ENCODE assay signal across 13 mouse cellular contexts in the genomic region with DNA sequence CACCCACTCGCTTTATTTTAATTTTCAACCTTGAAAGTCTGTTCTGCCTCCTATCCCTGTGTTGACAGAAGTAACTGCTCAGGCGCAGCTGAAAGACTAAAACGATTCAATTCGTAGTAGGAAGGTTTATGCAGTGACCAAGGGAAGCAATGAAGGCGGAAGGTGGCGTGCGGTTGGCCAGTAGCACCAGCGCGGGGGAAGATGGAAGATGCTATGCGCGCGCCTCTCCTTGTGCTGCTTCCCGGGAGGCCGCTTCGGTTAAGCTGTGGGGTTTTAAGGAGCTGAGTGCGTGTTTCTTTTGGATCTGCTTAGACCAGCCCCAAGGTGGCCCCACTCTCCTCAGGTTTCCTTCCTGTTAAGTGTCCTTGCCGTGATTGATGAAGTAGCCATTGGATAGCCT. TPM values are rescaled to one million over a fixed set of nuclear protein-coding genes. Genes with fewer than 3 reads are reported as not detected.
A peak's percentile ranks its signal among the peaks of the same experiment; 100 is the strongest.
DNase-seq lines count a peak whose midpoint lies in the region; ATAC-seq lines count a peak whose summit lies in the region.
"Had no signal": no experiment of that assay in that cellular context is flagged by ENCODE, and none has a peak within 500 bp of the region (broad histone marks: within the 10 kb centered on the region; RNA-seq: fewer than 3 reads in every experiment).

No protein-coding gene starts in this region.

- peak overlapping the region; percentile 18; the same call in 1 of the 2 replicates for H3K27ac ChIP-seq in kidney, embryonic 15.5 days
- H3K27ac ChIP-seq in limb, embryonic 13.5 days: no peak overlapping the region; the same call in 1 of the 2 replicates
- no peak overlapping the region for H3K27ac ChIP-seq in forebrain, embryonic 12.5 days
- H3K27ac ChIP-seq: heart, adult 2 months had no signal

- 0 out of 2 replicates have a peak overlapping the region, but pooled peaks have one; percentile 14 for H3K9ac ChIP-seq in kidney, embryonic 15.5 days
- no peak overlapping the region for H3K9ac ChIP-seq in limb, embryonic 13.5 days
- H3K9ac ChIP-seq in forebrain, embryonic 12.5 days: no peak overlapping the region

- peaks cover 11% of the 10 kb centered on the region for H3K4me1 ChIP-seq in kidney, embryonic 15.5 days
- peaks cover 18% of the 10 kb centered on the region for H3K4me1 ChIP-seq in limb, embryonic 13.5 days
- H3K4me1 ChIP-seq in forebrain, embryonic 12.5 days: 0 out of 2 replicates have a peak, but pooled peaks cover 2% of the 10 kb centered on the region

- DNase-seq in frontal cortex, postnatal 10 days (ENCODE audit: low spot score in 2 of 2): no peak
- no peak for DNase-seq in kidney, adult 18-20 months
- DNase-seq in ES-CJ7 (ENCODE audit: low read depth, low spot score): peak; percentile 39
- DNase-seq in lung, postnatal 36 days: no peak
- DNase-seq: cerebellum, postnatal 25 days; heart, adult 2 months; layer of hippocampus, adult 9-11 months; left cerebral cortex, postnatal 4 days had no signal

- no peaks in the 10 kb centered on the region for H3K36me3 ChIP-seq in kidney, embryonic 15.5 days
- H3K36me3 ChIP-seq in limb, embryonic 13.5 days: no peaks in the 10 kb centered on the region
- no peaks in the 10 kb centered on the region for H3K36me3 ChIP-seq in forebrain, embryonic 12.5 days (replicated peaks)

- no peaks in the 10 kb centered on the region for H3K9me3 ChIP-seq in kidney, embryonic 15.5 days (replicated peaks)
- H3K9me3 ChIP-seq in limb, embryonic 13.5 days: peaks cover 8% of the 10 kb centered on the region
- peaks cover 7% of the 10 kb centered on the region; the same call in 1 of the 2 replicates for H3K9me3 ChIP-seq in forebrain, embryonic 12.5 days

- H3K4me2 ChIP-seq in kidney, embryonic 15.5 days: peak overlapping the region; percentile 52
- H3K4me2 ChIP-seq in limb, embryonic 13.5 days (replicated peaks): peak overlapping the region; percentile 37
- no peak overlapping the region for H3K4me2 ChIP-seq in forebrain, embryonic 12.5 days

- WGBS in kidney, embryonic 15.5 days: 34% methylated on average over 17 of the region's 17 CpGs
- 54% methylated on average over 17 of the region's 17 CpGs for WGBS in limb, embryonic 13.5 days
- 86% methylated on average over 17 of the region's 17 CpGs for WGBS in forebrain, embryonic 12.5 days

- no peaks in the 10 kb centered on the region for H3K27me3 ChIP-seq in kidney, embryonic 15.5 days
- H3K27me3 ChIP-seq in limb, embryonic 13.5 days: no peaks in the 10 kb centered on the region
- no peaks in the 10 kb centered on the region for H3K27me3 ChIP-seq in forebrain, embryonic 12.5 days

- peak; percentile 85 for ATAC-seq in frontal cortex, adult (ENCODE audit: low TSS enrichment)
- 0 out of 2 replicates have a peak, but pooled peaks have one; percentile 26 for ATAC-seq in kidney, embryonic 15.5 days (replicated peaks; ENCODE audit: low FRiP score)
- ATAC-seq in limb, embryonic 13.5 days (ENCODE audit: low FRiP score, low read depth): peak; percentile 59; the same call in 1 of the 2 replicates
- ATAC-seq in forebrain, embryonic 12.5 days (ENCODE audit: low FRiP score): no peak
- ATAC-seq: hindbrain, embryonic 16.5 days had no signal

- H3K4me3 ChIP-seq in kidney, embryonic 15.5 days (replicated peaks): peak overlapping the region; percentile 19
- H3K4me3 ChIP-seq in limb, embryonic 13.5 days: no peak overlapping the region
- no peak overlapping the region for H3K4me3 ChIP-seq in forebrain, embryonic 12.5 days (replicated peaks)
- H3K4me3 ChIP-seq: heart, adult 2 months had no signal

RNA-seq across cellular contexts. Expression of a gene that starts 15.8 kb away (rescaled TPM):
- 12.0 and 15.1 TPM in 2 replicates for polyA plus RNA-seq in kidney, embryonic 15.5 days (2015; fragmentation: Nextera tagmentation; extraction: Ambion mirVana)
- polyA plus RNA-seq in limb, embryonic 13.5 days (2015; fragmentation: Nextera tagmentation; extraction: Ambion mirVana): 8.2 and 8.9 TPM in 2 replicates
- 23.9 and 26.9 TPM in 2 replicates for polyA plus RNA-seq in forebrain, embryonic 12.5 days (2016; fragmentation: Nextera tagmentation; extraction: Ambion mirVana)

RNA-seq across cellular contexts. Expression of a gene that starts 27.0 kb away (rescaled TPM):
- polyA plus RNA-seq in kidney, embryonic 15.5 days (2015; fragmentation: Nextera tagmentation; extraction: Ambion mirVana): 34.6 and 36.7 TPM in 2 replicates
- polyA plus RNA-seq in limb, embryonic 13.5 days (2015; fragmentation: Nextera tagmentation; extraction: Ambion mirVana): 38.3 and 40.3 TPM in 2 replicates
- polyA plus RNA-seq in forebrain, embryonic 12.5 days (2016; fragmentation: Nextera tagmentation; extraction: Ambion mirVana): 18.4 and 20.6 TPM in 2 replicates
